Mouse (Mus musculus) intestine, embryonic 15.5 days (tissue): ENCODE data around the gene Spdef. TPM values are rescaled to one million over a fixed set of nuclear protein-coding genes. Genes with fewer than 3 reads are reported as not detected.

ENCODE experiments used
- ATAC-seq: fragments of 200-750 bp; cut with Nextera tagmentation; 2 replicates; pipeline ENCODE4 v1.8.0; 2017; ENCODE audit warnings: moderate TSS enrichment, moderate library complexity
- H3K27ac ChIP-seq: fragments of 300-500 bp; sonication (generic); 2 replicates; pipeline ENCODE4 v1.5.1; 2015; ENCODE audit warnings: mild to moderate bottlenecking, inconsistent platforms
- H3K27me3 ChIP-seq: fragments of 300-500 bp; sonication (generic); replicated peaks from 2 replicates; pipeline ENCODE4 v1.6.1; 2015; ENCODE audit warnings: inconsistent platforms
- H3K36me3 ChIP-seq: fragments of 300-500 bp; sonication (generic); 2 replicates; pipeline ENCODE4 v1.6.1; 2015; ENCODE audit warnings: inconsistent platforms
- H3K4me1 ChIP-seq: fragments of 300-500 bp; sonication (generic); replicated peaks from 2 replicates; pipeline ENCODE4 v1.6.1; 2015; ENCODE audit warnings: inconsistent platforms
- H3K4me2 ChIP-seq: fragments of 300-500 bp; sonication (generic); replicated peaks from 2 replicates; pipeline ENCODE4 v1.6.1; 2015; ENCODE audit warnings: mild to moderate bottlenecking, inconsistent platforms
- H3K4me3 ChIP-seq: fragments of 300-500 bp; sonication (generic); replicated peaks from 2 replicates; pipeline ENCODE4 v1.5.1; 2015; ENCODE audit warnings: inconsistent platforms
- H3K9ac ChIP-seq: fragments of 300-500 bp; sonication (generic); 2 replicates; pipeline ENCODE4 v1.6.1; 2015; ENCODE audit warnings: inconsistent platforms
- H3K9me3 ChIP-seq: fragments of 300-500 bp; sonication (generic); 2 replicates; pipeline ENCODE4 v1.6.1; 2016; ENCODE audit warnings: inconsistent platforms
- WGBS: fragments of 180-500 bp; shearing (Covaris S2); methylation state at CpG from one replicate; pipeline ENCODE4 v1.1.7; 2015; 5-methylcytosine and 5-hydroxymethylcytosine counted together
- polyA plus RNA-seq: library from polyadenylated mRNA; unstranded; fragments of >200 nt; fragmentation: Nextera tagmentation; extraction: Ambion mirVana; gene quantifications from 2 replicates; pipeline ENCODE4 v1.2.1, GENCODE M21; 2015

Spdef gene
- polyA plus RNA-seq, result 14.1 and 17.1 TPM in 2 replicates

GRCm38 (mm10) chr17:27728770-27729169 is at the start of gene Spdef:
Spdef (minus strand) TSS chr17:27728955.
- Histone ChIP-seq H3K9me3 (no peaks in the 10 kb centered on the region), H3K9ac (no peak within 1 kb of the TSS), H3K4me2 (no peak within 1 kb of the TSS), H3K36me3 (no peaks in the 10 kb centered on the region), H3K27ac (0 out of 2 replicates have a peak within 1 kb of the TSS, but pooled peaks have one; percentile 15), H3K4me3 (peak within 1 kb of the TSS; percentile 6), H3K27me3 (no peaks in the 10 kb centered on the region), H3K4me1 (peaks cover 19% of the 10 kb centered on the region)
- 53% methylated on average over 10 of the region's 10 CpGs for WGBS
- no peak for ATAC-seq

- Histone ChIP-seq H3K4me3 (no peak overlapping the region), H3K36me3 (no peaks in the 10 kb centered on the region), H3K27ac (no peak overlapping the region), H3K9me3 (no peaks in the 10 kb centered on the region), H3K9ac (no peak overlapping the region), H3K4me1 (no peaks in the 10 kb centered on the region), H3K4me2 (no peak overlapping the region), H3K27me3 (no peaks in the 10 kb centered on the region)
- WGBS, result 60% methylated on average over 6 of the region's 6 CpGs
- ATAC-seq, result peak; percentile 60
Observed at GRCm38 (mm10) chr17:27777823-27778222, 49.1 kb upstream of the Spdef start.

GRCm38 (mm10) chr17:27774198-27774597 is 45.4 kb upstream of the Spdef start:
- no peaks in the 10 kb centered on the region for H3K27me3 ChIP-seq
- no peak overlapping the region for H3K4me2 ChIP-seq
- no peak overlapping the region for H3K9ac ChIP-seq
- H3K36me3 ChIP-seq, result no peaks in the 10 kb centered on the region
- no peak for ATAC-seq
- 85% methylated on average over 3 of the region's 3 CpGs for WGBS
- no peak overlapping the region for H3K4me3 ChIP-seq
- H3K27ac ChIP-seq, result no peak overlapping the region
- H3K4me1 ChIP-seq, result no peaks in the 10 kb centered on the region
- no peaks in the 10 kb centered on the region for H3K9me3 ChIP-seq

- no peaks in the 10 kb centered on the region for H3K9me3 ChIP-seq
- H3K4me1 ChIP-seq, result no peaks in the 10 kb centered on the region
- no peaks in the 10 kb centered on the region for H3K27me3 ChIP-seq
- H3K4me3 ChIP-seq, result no peak overlapping the region
- H3K27ac ChIP-seq, result no peak overlapping the region
- no peak overlapping the region for H3K4me2 ChIP-seq
- H3K9ac ChIP-seq, result no peak overlapping the region
- 79% methylated on average over 6 of the region's 6 CpGs for WGBS
- peaks cover 10% of the 10 kb centered on the region; the same call in 1 of the 2 replicates for H3K36me3 ChIP-seq
- ATAC-seq, result no peak
Observed at GRCm38 (mm10) chr17:27771616-27772015, 42.9 kb upstream of the Spdef start.

GRCm38 (mm10) chr17:27768817-27769542 is 40.2 kb upstream of the Spdef start:
- peaks cover 26% of the 10 kb centered on the region for H3K36me3 ChIP-seq
- 61% methylated on average over 8 of the region's 8 CpGs for WGBS
- ATAC-seq, result peak; percentile 65; the same call in 1 of the 2 replicates

GRCm38 (mm10) chr17:27767543-27767942 is 38.8 kb upstream of the Spdef start:
- H3K36me3 ChIP-seq, result peaks cover 34% of the 10 kb centered on the region

More at GRCm38 (mm10) chr17:27768817-27769542, 40.2 kb upstream of the Spdef start:
- Histone ChIP-seq H3K4me3 (no peak overlapping the region), H3K9ac (no peak overlapping the region), H3K27me3 (no peaks in the 10 kb centered on the region), H3K4me1 (no peaks in the 10 kb centered on the region), H3K9me3 (no peaks in the 10 kb centered on the region), H3K4me2 (no peak overlapping the region), H3K27ac (no peak overlapping the region)

GRCm38 (mm10) chr17:27767120-27767519 is 38.4 kb upstream of the Spdef start:
- Histone ChIP-seq H3K9ac (no peak overlapping the region), H3K9me3 (no peaks in the 10 kb centered on the region), H3K27ac (no peak overlapping the region), H3K4me2 (no peak overlapping the region), H3K27me3 (no peaks in the 10 kb centered on the region), H3K36me3 (peaks cover 34% of the 10 kb centered on the region), H3K4me1 (peaks cover under 1% of the 10 kb centered on the region; the same call in 1 of the 2 replicates), H3K4me3 (no peak overlapping the region)
- 88% methylated on average over 5 of the region's 5 CpGs for WGBS
- ATAC-seq, result no peak

More at GRCm38 (mm10) chr17:27767543-27767942, 38.8 kb upstream of the Spdef start:
- WGBS, result 87% methylated on average over 12 of the region's 12 CpGs
- Histone ChIP-seq H3K4me1 (no peaks in the 10 kb centered on the region; the same call in 1 of the 2 replicates), H3K27ac (no peak overlapping the region), H3K27me3 (no peaks in the 10 kb centered on the region), H3K9ac (no peak overlapping the region), H3K4me2 (no peak overlapping the region), H3K4me3 (no peak overlapping the region), H3K9me3 (no peaks in the 10 kb centered on the region)
- no peak for ATAC-seq

- 92% methylated on average over 6 of the region's 6 CpGs for WGBS
- Histone ChIP-seq H3K27me3 (no peaks in the 10 kb centered on the region), H3K4me3 (no peak overlapping the region), H3K4me2 (no peak overlapping the region), H3K36me3 (peaks cover 34% of the 10 kb centered on the region), H3K27ac (no peak overlapping the region), H3K4me1 (peaks cover 8% of the 10 kb centered on the region; the same call in 1 of the 2 replicates), H3K9me3 (no peaks in the 10 kb centered on the region), H3K9ac (no peak overlapping the region)
- no peak for ATAC-seq
Observed at GRCm38 (mm10) chr17:27765066-27765465, 36.3 kb upstream of the Spdef start.

- Histone ChIP-seq H3K27me3 (no peaks in the 10 kb centered on the region), H3K9ac (no peak overlapping the region), H3K27ac (no peak overlapping the region), H3K4me1 (peaks cover 8% of the 10 kb centered on the region; the same call in 1 of the 2 replicates), H3K4me3 (no peak overlapping the region), H3K9me3 (no peaks in the 10 kb centered on the region), H3K36me3 (peaks cover 34% of the 10 kb centered on the region), H3K4me2 (no peak overlapping the region)
- 72% methylated on average over 2 of the region's 2 CpGs for WGBS
- ATAC-seq, result no peak
Observed at GRCm38 (mm10) chr17:27764453-27764852, 35.7 kb upstream of the Spdef start.

GRCm38 (mm10) chr17:27762884-27763283 is 34.1 kb upstream of the Spdef start:
- Histone ChIP-seq H3K36me3 (peaks cover 34% of the 10 kb centered on the region), H3K9me3 (no peaks in the 10 kb centered on the region), H3K27me3 (no peaks in the 10 kb centered on the region), H3K4me1 (peaks cover 8% of the 10 kb centered on the region; the same call in 1 of the 2 replicates), H3K27ac (no peak overlapping the region), H3K9ac (no peak overlapping the region), H3K4me2 (no peak overlapping the region), H3K4me3 (no peak overlapping the region)
- no peak for ATAC-seq
- 91% methylated on average over 11 of the region's 11 CpGs for WGBS

GRCm38 (mm10) chr17:27761639-27762336 is 33.0 kb upstream of the Spdef start:
- peak; percentile 79 for ATAC-seq
- Histone ChIP-seq H3K4me3 (no peak overlapping the region), H3K27ac (no peak overlapping the region), H3K36me3 (peaks cover 24% of the 10 kb centered on the region), H3K4me2 (no peak overlapping the region), H3K9me3 (no peaks in the 10 kb centered on the region), H3K9ac (no peak overlapping the region), H3K27me3 (no peaks in the 10 kb centered on the region), H3K4me1 (peaks cover 8% of the 10 kb centered on the region; the same call in 1 of the 2 replicates)
- WGBS, result 28% methylated on average over 9 of the region's 9 CpGs

GRCm38 (mm10) chr17:27760169-27760568 is 31.4 kb upstream of the Spdef start:
- no peaks in the 10 kb centered on the region for H3K27me3 ChIP-seq
- no peak overlapping the region for H3K4me3 ChIP-seq
- no peak for ATAC-seq
- peaks cover 16% of the 10 kb centered on the region for H3K36me3 ChIP-seq
- peaks cover 8% of the 10 kb centered on the region; the same call in 1 of the 2 replicates for H3K4me1 ChIP-seq
- WGBS, result 71% methylated on average over 6 of the region's 6 CpGs
- no peaks in the 10 kb centered on the region for H3K9me3 ChIP-seq
- H3K4me2 ChIP-seq, result no peak overlapping the region
- no peak overlapping the region for H3K9ac ChIP-seq
- H3K27ac ChIP-seq, result no peak overlapping the region
